Mouse (Mus musculus): Measurements from ENCODE around the gene Stxbp4. TPM values are rescaled to one million over a fixed set of nuclear protein-coding genes. Genes with fewer than 3 reads are reported as not detected.

Stxbp4 gene
- total and polyA plus RNA-seq, 3 experiments: 4.0 to 4.9 TPM; not detected in 1

- no peaks in the 10 kb centered on the region for H3K79me2 ChIP-seq (ENCODE audit: control insufficient read depth, insufficient read depth, low read length, poor library complexity)
- no peaks in the 10 kb centered on the region for H3K9me3 ChIP-seq (replicated peaks; ENCODE audit: insufficient read depth, low read length)
- no peak for DNase-seq (ENCODE audit: low read depth, low spot score)
- H3K4me1 ChIP-seq (ENCODE audit: control insufficient read depth in 1 of 2, insufficient read depth in 2 of 2, low read length in 2 of 2): peaks cover 3 to 18% of the 10 kb centered on the region in 2 experiments; a peak in 3 of 4 replicates
- H3K27me3 ChIP-seq (ENCODE audit: control insufficient read depth in 1 of 2, insufficient read depth in 2 of 2, low read length in 2 of 2): no peaks in the 10 kb centered on the region
- H3K27ac ChIP-seq (ENCODE audit: control insufficient read depth, low read depth, low read length): no peak overlapping the region
- no peak overlapping the region for H3K4me3 ChIP-seq (ENCODE audit: control insufficient read depth in 1 of 2, insufficient read depth in 1 of 2, low read depth in 2 of 2, low read length in 2 of 2)
- H3K36me3 ChIP-seq (ENCODE audit: control insufficient read depth in 1 of 2, insufficient read depth in 2 of 2, low read length in 2 of 2): peaks cover 11 to 25% of the 10 kb centered on the region in 2 experiments
- no peak overlapping the region for H3K9ac ChIP-seq (ENCODE audit: control insufficient read depth, low read depth, low read length, poor library complexity, severe bottlenecking)
- no peak for TF ChIP-seq ZNF384 (IDR thresholded peaks at IDR 0.05; ENCODE audit: low read depth, low read length)
Measured at GRCm38 (mm10) chr11:90678582-90678981, 40.7 kb upstream of the Stxbp4 start.

- no peak overlapping the region for H3K27ac ChIP-seq (ENCODE audit: control insufficient read depth, low read depth, low read length)
- H3K4me3 ChIP-seq (ENCODE audit: control insufficient read depth in 1 of 2, insufficient read depth in 1 of 2, low read depth in 2 of 2, low read length in 2 of 2): no peak overlapping the region
- no peak overlapping the region for H3K9ac ChIP-seq (ENCODE audit: control insufficient read depth, low read depth, low read length, poor library complexity, severe bottlenecking)
- TF ChIP-seq SMC3 (IDR thresholded peaks at IDR 0.05; ENCODE audit: low read depth, low read length) (no peak), POLR2AphosphoS5 (IDR thresholded peaks at IDR 0.05; ENCODE audit: borderline replicate concordance, low read depth, low read length) (no peak), KAT2A (conservative IDR thresholded peaks at IDR 0.05; ENCODE audit: low read depth, low read length) (no peak), ZC3H11A (IDR thresholded peaks at IDR 0.05; ENCODE audit: low read depth, low read length) (no peak), EP300 (IDR thresholded peaks at IDR 0.05; ENCODE audit: low read depth in 1 of 2, low read length in 2 of 2) (peak in 1 of 2 experiments; percentile 40; a peak in 1 of 4 replicates), GATA1 (IDR thresholded peaks at IDR 0.05; ENCODE audit: low read depth, low read length) (peak; percentile 58), MAFK (IDR thresholded peaks at IDR 0.05; ENCODE audit: borderline replicate concordance, low read depth, low read length) (no peak), HCFC1 (IDR thresholded peaks at IDR 0.05; ENCODE audit: low read depth, low read length) (no peak), TCF12 (IDR thresholded peaks at IDR 0.05; ENCODE audit: low read depth, low read length) (peak; percentile 33; the same call in 1 of the 2 replicates), RCOR1 (IDR thresholded peaks at IDR 0.05; ENCODE audit: low read depth, low read length) (0 out of 2 replicates have a peak, but pooled peaks have one; percentile 36), ETS1 (IDR thresholded peaks at IDR 0.05; ENCODE audit: low read depth, low read length) (peak; percentile 38; the same call in 1 of the 2 replicates), ELF1 (IDR thresholded peaks at IDR 0.05; ENCODE audit: low read depth, low read length) (no peak)
- no peaks in the 10 kb centered on the region for H3K27me3 ChIP-seq (ENCODE audit: control insufficient read depth in 1 of 2, insufficient read depth in 2 of 2, low read length in 2 of 2)
- H3K4me1 ChIP-seq (ENCODE audit: control insufficient read depth in 1 of 2, insufficient read depth in 2 of 2, low read length in 2 of 2): peaks cover 3 to 18% of the 10 kb centered on the region in 2 experiments; a peak in 3 of 4 replicates
- H3K9me3 ChIP-seq (replicated peaks; ENCODE audit: insufficient read depth, low read length): no peaks in the 10 kb centered on the region
- H3K79me2 ChIP-seq (ENCODE audit: control insufficient read depth, insufficient read depth, low read length, poor library complexity): no peaks in the 10 kb centered on the region
- H3K36me3 ChIP-seq (ENCODE audit: control insufficient read depth in 1 of 2, insufficient read depth in 2 of 2, low read length in 2 of 2): peaks cover 12 to 25% of the 10 kb centered on the region in 2 experiments
- no peak for DNase-seq (ENCODE audit: low read depth, low spot score)
Measured at GRCm38 (mm10) chr11:90677771-90678288, 39.9 kb upstream of the Stxbp4 start.

GRCm38 (mm10) chr11:90677027-90677426 is 39.1 kb upstream of the Stxbp4 start:
- Histone ChIP-seq H3K9me3 (replicated peaks; ENCODE audit: insufficient read depth, low read length) (no peaks in the 10 kb centered on the region), H3K4me3 (ENCODE audit: control insufficient read depth in 1 of 2, insufficient read depth in 1 of 2, low read depth in 2 of 2, low read length in 2 of 2) (no peak overlapping the region), H3K9ac (ENCODE audit: control insufficient read depth, low read depth, low read length, poor library complexity, severe bottlenecking) (no peak overlapping the region), H3K4me1 (ENCODE audit: control insufficient read depth in 1 of 2, insufficient read depth in 2 of 2, low read length in 2 of 2) (peaks cover 3 to 18% of the 10 kb centered on the region in 2 experiments; a peak in 3 of 4 replicates), H3K36me3 (ENCODE audit: control insufficient read depth in 1 of 2, insufficient read depth in 2 of 2, low read length in 2 of 2) (peaks cover 14 to 25% of the 10 kb centered on the region in 2 experiments), H3K27ac (ENCODE audit: control insufficient read depth, low read depth, low read length) (no peak overlapping the region), H3K27me3 (ENCODE audit: control insufficient read depth in 1 of 2, insufficient read depth in 2 of 2, low read length in 2 of 2) (no peaks in the 10 kb centered on the region), H3K79me2 (ENCODE audit: control insufficient read depth, insufficient read depth, low read length, poor library complexity) (no peaks in the 10 kb centered on the region)
- DNase-seq (ENCODE audit: low read depth, low spot score): no peak
- no peak for TF ChIP-seq MYC (IDR thresholded peaks at IDR 0.05; ENCODE audit: low read depth, low read length)
- no peak for TF ChIP-seq MEF2A (IDR thresholded peaks at IDR 0.05; ENCODE audit: extremely low read depth, insufficient replicate concordance, low read depth, low read length, poor library complexity, severe bottlenecking)
- no peak for TF ChIP-seq MAZ (IDR thresholded peaks at IDR 0.05; ENCODE audit: low read depth, low read length)
- TF ChIP-seq TBP (IDR thresholded peaks at IDR 0.05; ENCODE audit: low read depth, low read length): no peak
- no peak for TF ChIP-seq CHD2 (IDR thresholded peaks at IDR 0.05; ENCODE audit: low read length)
- TF ChIP-seq MXI1 (IDR thresholded peaks at IDR 0.05; ENCODE audit: low read depth, low read length): no peak
- no peak for TF ChIP-seq JUND (IDR thresholded peaks at IDR 0.05; ENCODE audit: low read depth, low read length)
- TF ChIP-seq KAT2A (conservative IDR thresholded peaks at IDR 0.05; ENCODE audit: low read depth, low read length): no peak
- no peak for TF ChIP-seq MAX (IDR thresholded peaks at IDR 0.05; ENCODE audit: low read length)
- no peak for TF ChIP-seq NELFE (IDR thresholded peaks at IDR 0.05; ENCODE audit: low read depth, low read length)
- no peak for TF ChIP-seq POLR2AphosphoS2 (IDR thresholded peaks at IDR 0.05; ENCODE audit: low read length)
- no peak for TF ChIP-seq GABPA (IDR thresholded peaks at IDR 0.05; ENCODE audit: low read depth, low read length)
- TF ChIP-seq ZMIZ1 (IDR thresholded peaks at IDR 0.05; ENCODE audit: low read depth, low read length): no peak
- no peak for TF ChIP-seq BHLHE40 (IDR thresholded peaks at IDR 0.05; ENCODE audit: borderline replicate concordance, low read depth, low read length)
- no peak for TF ChIP-seq MAFK (IDR thresholded peaks at IDR 0.05; ENCODE audit: borderline replicate concordance, low read depth, low read length)
- TF ChIP-seq RCOR1 (IDR thresholded peaks at IDR 0.05; ENCODE audit: low read depth, low read length): no peak

All from MEL (cell line).